Mouse (Mus musculus) midbrain, postnatal 0 days (tissue): Measurements from ENCODE around the gene Defb25. TPM values are rescaled to one million over a fixed set of nuclear protein-coding genes. Genes with fewer than 3 reads are reported as not detected.

Experiments used
- ATAC-seq: fragments of 200-750 bp; cut with Nextera tagmentation; 2 replicates; pipeline ENCODE4 v1.8.0; 2017; ENCODE audit warnings: moderate number of reproducible peaks, mild to moderate bottlenecking, moderate TSS enrichment, moderate library complexity; ENCODE audit not compliant: low FRiP score
- DNase-seq: peaks from one replicate; pipeline ENCODE4 v3.0.0-alpha.2; 2015; ENCODE audit warnings: low spot score
- H3K27ac ChIP-seq: fragments of 300-500 bp; sonication (generic); 2 replicates; pipeline ENCODE4 v1.5.1; 2014; ENCODE audit warnings: low read depth, mild to moderate bottlenecking, low read length, mixed read lengths
- H3K27me3 ChIP-seq: fragments of 300-500 bp; sonication (generic); 2 replicates; pipeline ENCODE4 v1.6.1; 2014; ENCODE audit warnings: low read length, control low read depth, mixed read lengths; ENCODE audit not compliant: insufficient read depth
- H3K36me3 ChIP-seq: fragments of 300-500 bp; sonication (generic); 2 replicates; pipeline ENCODE4 v1.6.1; 2014; ENCODE audit warnings: low read length, control low read depth, mixed read lengths; ENCODE audit not compliant: insufficient read depth
- H3K4me1 ChIP-seq: fragments of 300-500 bp; sonication (generic); 2 replicates; pipeline ENCODE4 v1.6.1; 2014; ENCODE audit warnings: mild to moderate bottlenecking, control low read depth, antibody characterized with exemption, low read length, mixed read lengths; ENCODE audit not compliant: insufficient read depth
- H3K4me2 ChIP-seq: fragments of 300-500 bp; sonication (generic); 2 replicates; pipeline ENCODE4 v1.6.1; 2014; ENCODE audit warnings: low read depth, mild to moderate bottlenecking, low read length, mixed read lengths; ENCODE audit not compliant: poor library complexity, severe bottlenecking
- H3K4me3 ChIP-seq: fragments of 300-500 bp; sonication (generic); 2 replicates; pipeline ENCODE4 v1.5.1; 2014; ENCODE audit warnings: low read depth, mild to moderate bottlenecking, low read length, moderate library complexity
- H3K9ac ChIP-seq: fragments of 300-500 bp; sonication (generic); replicated peaks from 2 replicates; pipeline ENCODE4 v1.6.1; 2014; ENCODE audit warnings: mild to moderate bottlenecking, low read length, moderate library complexity, mixed read lengths; ENCODE audit not compliant: poor library complexity, severe bottlenecking
- H3K9me3 ChIP-seq: fragments of 300-500 bp; sonication (generic); 2 replicates; pipeline ENCODE4 v1.6.1; 2016; ENCODE audit warnings: low read length, control low read depth
- CTCF ChIP-seq: IDR thresholded peaks from 2 replicates; pipeline ENCODE4 v1.5.1; 2016; ENCODE audit warnings: antibody characterized with exemption, mild to moderate bottlenecking
- WGBS: fragments of 180-500 bp; shearing (Covaris S2); extraction: QIAGEN DNeasy Blood & Tissue Kit; methylation state at CpG from one replicate; pipeline ENCODE4 v1.1.7; 2014; 5-methylcytosine and 5-hydroxymethylcytosine counted together
- polyA plus RNA-seq: library from polyadenylated mRNA; unstranded; fragments of >200 nt; fragmentation: Nextera tagmentation; extraction: Ambion mirVana; gene quantifications from 2 replicates; pipeline ENCODE4 v1.2.1, GENCODE M21; 2015
- total RNA-seq: library from RNA; depleted of rRNA; stranded (reverse); fragments of >200 nt; gene quantifications from 2 replicates; pipeline ENCODE4 v1.2.3, GENCODE M21; 2014

The Defb25 gene
- total and polyA plus RNA-seq, 2 experiments from 2014 or later, result 1.2 TPM; not detected in 1

DNA sequence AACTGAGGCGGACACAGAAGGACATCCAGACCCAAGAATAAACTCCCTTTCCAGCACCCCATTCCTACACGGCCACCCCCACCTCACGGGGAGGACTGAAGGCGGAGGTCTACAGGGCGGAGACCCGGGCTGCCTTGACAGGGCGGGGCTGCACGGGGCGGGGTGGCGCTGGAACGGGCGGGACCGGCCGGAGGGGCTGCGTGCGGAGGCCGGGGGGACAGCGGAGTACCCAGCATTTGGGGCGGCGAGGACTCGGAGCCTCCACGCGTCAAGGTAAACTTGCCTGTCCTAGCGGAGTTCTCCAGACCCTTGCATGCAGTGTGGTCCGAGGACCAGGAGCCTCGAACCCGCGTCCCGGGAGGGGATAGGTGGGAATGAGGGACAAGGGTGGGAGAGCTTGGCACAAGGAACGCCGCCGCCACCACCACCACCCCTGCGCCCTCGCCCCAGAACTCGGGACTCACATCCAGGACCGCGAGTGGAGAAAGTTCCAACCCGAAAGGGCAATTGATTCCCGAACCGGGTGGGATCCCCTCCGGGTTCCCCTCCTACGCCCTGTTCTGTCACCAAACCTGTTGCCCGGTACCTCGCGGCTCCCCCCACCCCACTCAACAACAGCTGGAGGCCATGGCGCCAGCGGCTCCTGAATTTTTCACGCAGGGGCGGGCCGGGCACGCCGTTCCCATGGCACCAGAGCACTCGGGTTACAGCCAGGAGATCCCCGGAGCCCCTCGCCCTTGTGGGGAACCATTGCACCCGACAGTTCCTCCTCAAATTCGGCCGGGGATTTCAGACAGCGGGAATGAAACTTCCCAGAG lies 4.1 kb upstream of the Defb25 start, which contains the start of gene Rem1:
Gene Rem1, plus strand, starts transcription at position 178 of the 818 bp plus-strand sequence.
- no peak for TF ChIP-seq CTCF
- ATAC-seq, result no peak
- no peak within 1 kb of the TSS for H3K9ac ChIP-seq
- no peaks in the 10 kb centered on the region for H3K9me3 ChIP-seq
- H3K36me3 ChIP-seq, result no peaks in the 10 kb centered on the region
- H3K27ac ChIP-seq, result no peak within 1 kb of the TSS
- WGBS, result 2% methylated on average over 59 of the region's 59 CpGs
- DNase-seq, result no peak
- no peaks in the 10 kb centered on the region for H3K4me1 ChIP-seq
- H3K4me3 ChIP-seq, result peak within 1 kb of the TSS; percentile 32
- H3K27me3 ChIP-seq, result peaks cover 18% of the 10 kb centered on the region
- H3K4me2 ChIP-seq, result peak within 1 kb of the TSS; percentile 62

DNA sequence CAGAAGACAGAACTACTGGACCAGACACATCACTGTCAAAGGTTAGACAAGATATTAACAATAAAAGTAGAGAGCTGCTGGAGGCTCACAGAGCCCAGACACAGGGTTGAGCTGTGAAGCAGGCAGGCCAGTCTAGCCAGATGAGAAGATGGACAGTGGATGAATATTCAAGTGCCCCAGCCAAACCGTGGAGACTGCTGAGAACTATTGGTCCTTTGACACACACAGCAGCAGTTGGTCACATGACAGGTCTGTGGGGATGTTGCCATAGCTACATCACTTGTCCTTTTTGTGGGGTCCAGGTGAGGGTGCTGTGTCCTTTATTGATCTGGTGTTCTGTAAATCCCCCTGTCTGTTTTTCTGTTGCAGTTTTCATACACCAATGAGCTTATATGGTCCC lies 2.4 kb upstream of the Defb25 start:
- Histone ChIP-seq H3K36me3 (no peaks in the 10 kb centered on the region), H3K9me3 (no peaks in the 10 kb centered on the region), H3K4me1 (no peaks in the 10 kb centered on the region), H3K9ac (no peak overlapping the region), H3K4me2 (no peak overlapping the region), H3K27ac (no peak overlapping the region), H3K27me3 (peaks cover 18% of the 10 kb centered on the region), H3K4me3 (no peak overlapping the region)
- DNase-seq (peak; percentile 47), ATAC-seq (peak; percentile 69)
- peak; percentile 40; the same call in 1 of the 2 replicates for TF ChIP-seq CTCF
- WGBS, result 8% methylated on average over 1 of the region's 1 CpGs

- H3K4me3 ChIP-seq, result no peak overlapping the region
- no peaks in the 10 kb centered on the region for H3K9me3 ChIP-seq
- no peaks in the 10 kb centered on the region for H3K36me3 ChIP-seq
- H3K27me3 ChIP-seq, result peaks cover 16% of the 10 kb centered on the region
- WGBS, result 95% methylated on average over 2 of the region's 2 CpGs
- no peak overlapping the region for H3K27ac ChIP-seq
- no peak for ATAC-seq
- H3K4me2 ChIP-seq, result no peak overlapping the region
- H3K4me1 ChIP-seq, result no peaks in the 10 kb centered on the region
- no peak for TF ChIP-seq CTCF
- H3K9ac ChIP-seq, result no peak overlapping the region
- DNase-seq, result no peak
Observed at GRCm38 (mm10) chr2:152624566-152624965, 1.7 kb upstream of the Defb25 start.

GRCm38 (mm10) chr2:152622151-152622550 lies 702 bp downstream of the Defb25 start:
- Histone ChIP-seq H3K9me3 (no peaks in the 10 kb centered on the region), H3K9ac (no peak overlapping the region), H3K4me3 (no peak overlapping the region), H3K36me3 (no peaks in the 10 kb centered on the region), H3K27me3 (peaks cover 7% of the 10 kb centered on the region), H3K27ac (no peak overlapping the region), H3K4me2 (no peak overlapping the region), H3K4me1 (no peaks in the 10 kb centered on the region)
- ATAC-seq (no peak), DNase-seq (no peak)
- 89% methylated on average over 13 of the region's 13 CpGs for WGBS
- no peak for TF ChIP-seq CTCF

DNA sequence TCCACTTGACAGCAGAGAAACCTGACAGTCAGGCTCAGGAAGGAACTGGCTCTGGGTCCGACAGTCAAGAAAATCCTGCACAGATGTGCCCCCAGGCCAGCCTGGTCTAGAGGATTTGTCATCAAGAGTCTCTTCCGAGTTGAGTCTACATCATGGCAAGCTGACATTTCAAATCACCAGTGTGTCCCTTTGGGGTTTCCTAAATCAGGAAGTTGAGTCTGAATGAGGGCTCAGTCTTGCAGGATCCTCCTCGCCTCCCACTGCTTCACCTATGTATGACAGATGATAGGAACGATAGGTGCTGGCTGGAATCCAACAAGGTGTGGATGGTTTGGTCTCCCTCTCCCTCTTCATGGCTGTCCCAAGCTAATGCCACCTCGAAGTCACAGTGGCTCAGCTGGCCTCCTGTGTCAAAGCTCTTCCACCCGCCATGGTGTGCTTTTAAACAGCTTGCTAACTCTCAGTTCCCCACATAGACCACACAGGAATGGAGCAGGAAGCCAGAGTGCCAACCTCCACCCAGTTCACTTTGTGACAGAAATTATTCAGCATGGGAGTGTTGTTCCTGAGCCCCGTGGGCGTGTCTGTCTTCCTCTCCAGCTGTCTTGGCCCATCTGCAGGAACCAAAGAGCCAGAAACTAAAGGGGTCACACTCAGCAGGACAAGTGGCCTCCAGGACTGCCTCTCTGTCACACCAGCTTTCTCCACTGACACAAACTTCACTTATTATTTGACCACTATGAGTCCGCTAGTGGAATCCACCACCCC lies 2.3 kb downstream of the Defb25 start:
- H3K27ac ChIP-seq, result no peak overlapping the region
- H3K4me2 ChIP-seq, result no peak overlapping the region
- WGBS, result 80% methylated on average over 9 of the region's 9 CpGs
- H3K36me3 ChIP-seq, result no peaks in the 10 kb centered on the region
- H3K27me3 ChIP-seq, result peaks cover 1% of the 10 kb centered on the region; the same call in 1 of the 2 replicates
- H3K4me1 ChIP-seq, result no peaks in the 10 kb centered on the region
- H3K9me3 ChIP-seq, result no peaks in the 10 kb centered on the region
- no peak overlapping the region for H3K4me3 ChIP-seq
- ATAC-seq, result no peak
- no peak for DNase-seq
- TF ChIP-seq CTCF, result no peak
- no peak overlapping the region for H3K9ac ChIP-seq

DNA sequence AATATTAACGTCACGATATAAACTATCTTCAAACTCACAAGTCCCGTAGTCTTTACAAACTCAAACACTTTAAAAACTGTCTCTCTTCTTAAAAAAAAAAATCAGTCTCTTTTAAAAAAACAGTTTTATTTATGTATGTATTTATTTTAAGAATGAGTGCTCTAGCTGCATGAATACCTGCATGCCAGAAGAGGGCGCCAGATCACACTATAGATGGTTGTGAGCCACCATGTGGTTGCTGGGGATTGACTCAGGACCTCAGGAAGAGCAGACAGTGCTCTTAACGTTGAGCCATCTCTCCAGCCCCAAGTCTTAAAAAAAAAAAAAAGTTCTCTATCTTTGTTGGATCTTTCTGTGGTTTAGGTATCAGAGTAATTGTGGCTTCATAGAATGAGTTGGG lies 5.5 kb downstream of the Defb25 start:
- 53% methylated on average over 5 of the region's 5 CpGs for WGBS
- DNase-seq (no peak), ATAC-seq (no peak)
- no peak overlapping the region for H3K27ac ChIP-seq
- TF ChIP-seq CTCF, result peak; percentile 53
- H3K4me2 ChIP-seq, result no peak overlapping the region
- no peaks in the 10 kb centered on the region for H3K36me3 ChIP-seq
- H3K27me3 ChIP-seq, result no peaks in the 10 kb centered on the region
- no peaks in the 10 kb centered on the region for H3K4me1 ChIP-seq
- no peak overlapping the region for H3K4me3 ChIP-seq
- H3K9ac ChIP-seq, result no peak overlapping the region
- no peaks in the 10 kb centered on the region for H3K9me3 ChIP-seq
